ENCODE assay signal across 8 mouse cellular contexts in the genomic region with DNA sequence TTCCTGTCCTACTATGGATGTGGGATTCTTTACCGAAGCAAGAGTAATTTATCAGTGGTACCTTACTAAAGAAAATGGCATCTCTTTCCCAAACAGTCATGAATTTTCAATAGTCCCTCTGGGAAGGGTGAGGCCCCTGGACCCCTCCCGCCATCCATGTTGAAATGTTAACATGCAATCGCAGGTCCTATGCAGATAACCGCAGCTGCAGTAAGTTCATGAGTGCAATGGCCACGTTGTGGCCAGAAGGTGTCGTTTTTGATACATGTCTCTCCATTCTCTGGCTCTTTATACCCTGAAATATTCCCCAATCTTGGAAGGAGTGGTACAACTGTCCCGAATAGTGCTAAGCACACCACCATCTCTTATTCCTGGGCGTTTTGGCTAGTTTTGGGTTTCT. TPM values are rescaled to one million over a fixed set of nuclear protein-coding genes. Genes with fewer than 3 reads are reported as not detected.
DNase-seq lines count a peak whose midpoint lies in the region; ATAC-seq and TF ChIP-seq lines count a peak whose summit lies in the region.

No protein-coding gene starts in this region.

- no peak overlapping the region for H3K27ac ChIP-seq in heart, embryonic 11.5 days (ENCODE audit: low read depth, low read length)
- H3K27ac ChIP-seq in heart, embryonic 15.5 days: no peak overlapping the region; the same call in 1 of the 2 replicates
- H3K27ac ChIP-seq in liver, embryonic 14.5 days: peak overlapping the region; percentile 88
- H3K27ac ChIP-seq in thymus, adult 2 months (ENCODE audit: control insufficient read depth, insufficient read depth, low read length): no peak overlapping the region

- DNase-seq in heart, postnatal 4 days: no peak
- peak; percentile 77 for DNase-seq in MN1 (ENCODE audit: low spot score)
- DNase-seq in liver, embryonic 14.5 days (ENCODE audit: low read depth in 3 of 3, low spot score in 3 of 3): no peak
- DNase-seq in spleen, adult 18-20 months: no peak
- DNase-seq in gastrocnemius, postnatal 10 days: no peak
- no peak for DNase-seq in thymus, adult 2 months

- TF ChIP-seq POLR2A in thymus, adult 2 months (IDR thresholded peaks at IDR 0.05; ENCODE audit: control insufficient read depth, extremely low read depth, insufficient read depth, low read length, poor library complexity): no peak

- H3K4me3 ChIP-seq in heart, embryonic 11.5 days (ENCODE audit: low read depth, low read length): peak overlapping the region; percentile 67
- H3K4me3 ChIP-seq in heart, embryonic 15.5 days: peak overlapping the region; percentile 84
- H3K4me3 ChIP-seq in liver, embryonic 14.5 days (ENCODE audit: insufficient read depth in 1 of 2, low read depth in 2 of 2, low read length in 2 of 2): peak overlapping the region; percentile 90 to 91
- no peak overlapping the region for H3K4me3 ChIP-seq in thymus, adult 2 months (ENCODE audit: control insufficient read depth, insufficient read depth, low read length)

- H3K4me1 ChIP-seq in heart, embryonic 11.5 days (ENCODE audit: control insufficient read depth, insufficient read depth, low read length): peaks cover 7% of the 10 kb centered on the region; the same call in 1 of the 2 replicates
- peaks cover 18% of the 10 kb centered on the region for H3K4me1 ChIP-seq in heart, embryonic 15.5 days (replicated peaks)
- peaks cover 13% of the 10 kb centered on the region in 2 experiments for H3K4me1 ChIP-seq in liver, embryonic 14.5 days (replicated peaks; ENCODE audit: control insufficient read depth in 2 of 2, insufficient read depth in 2 of 2, low read length in 1 of 2)
- peaks cover 6% of the 10 kb centered on the region; the same call in 1 of the 2 replicates for H3K4me1 ChIP-seq in thymus, adult 2 months (replicated peaks; ENCODE audit: control insufficient read depth, insufficient read depth, low read length)

- H3K27me3 ChIP-seq in heart, embryonic 11.5 days (ENCODE audit: control insufficient read depth, insufficient read depth, low read length): no peaks in the 10 kb centered on the region
- no peaks in the 10 kb centered on the region for H3K27me3 ChIP-seq in heart, embryonic 15.5 days
- no peaks in the 10 kb centered on the region for H3K27me3 ChIP-seq in liver, embryonic 14.5 days (ENCODE audit: control insufficient read depth, insufficient read depth, low read length)
- no peaks in the 10 kb centered on the region for H3K27me3 ChIP-seq in thymus, adult 2 months (ENCODE audit: control insufficient read depth, insufficient read depth, low read length)

- ATAC-seq in heart, embryonic 11.5 days (replicated peaks; ENCODE audit: insufficient number of reproducible peaks, low FRiP score, low TSS enrichment): no peak
- no peak for ATAC-seq in heart, embryonic 15.5 days (replicated peaks; ENCODE audit: insufficient number of reproducible peaks, insufficient read depth, low FRiP score, low read depth)
- ATAC-seq in liver, embryonic 14.5 days (ENCODE audit: insufficient read depth): no peak

- no peak for TF ChIP-seq EP300 in liver, embryonic 14.5 days (IDR thresholded peaks at IDR 0.05; ENCODE audit: low read depth)

- H3K4me2 ChIP-seq in heart, embryonic 11.5 days: peak overlapping the region; percentile 93
- peak overlapping the region; percentile 89 for H3K4me2 ChIP-seq in heart, embryonic 15.5 days
- peak overlapping the region; percentile 90 for H3K4me2 ChIP-seq in liver, embryonic 14.5 days (ENCODE audit: low read depth)

- H3K36me3 ChIP-seq in heart, embryonic 11.5 days (ENCODE audit: control insufficient read depth, insufficient read depth, low read length): peaks cover 3% of the 10 kb centered on the region
- H3K36me3 ChIP-seq in heart, embryonic 15.5 days: peaks cover 24% of the 10 kb centered on the region
- peaks cover 24% of the 10 kb centered on the region for H3K36me3 ChIP-seq in liver, embryonic 14.5 days (replicated peaks; ENCODE audit: control insufficient read depth, insufficient read depth, low read depth)
- peaks cover 23% of the 10 kb centered on the region for H3K36me3 ChIP-seq in thymus, adult 2 months (ENCODE audit: control insufficient read depth, insufficient read depth, low read length)

- H3K9ac ChIP-seq in heart, embryonic 11.5 days (ENCODE audit: low read depth, low read length): peak overlapping the region; percentile 91
- H3K9ac ChIP-seq in heart, embryonic 15.5 days: no peak overlapping the region
- peak overlapping the region; percentile 97; the same call in 1 of the 2 replicates for H3K9ac ChIP-seq in liver, embryonic 14.5 days (replicated peaks)

- TF ChIP-seq CTCF in liver, embryonic 14.5 days (IDR thresholded peaks at IDR 0.05; ENCODE audit: low read depth): peak; percentile 46
- no peak for TF ChIP-seq CTCF in thymus, adult 2 months (IDR thresholded peaks at IDR 0.05; ENCODE audit: borderline replicate concordance, control insufficient read depth, extremely low read depth, insufficient read depth, low read length, poor library complexity)

- WGBS in heart, embryonic 11.5 days (ENCODE audit: insufficient replicate concordance): 53% methylated on average over 8 of the region's 8 CpGs
- WGBS in heart, embryonic 15.5 days: 50% methylated on average over 8 of the region's 8 CpGs
- 48% methylated on average over 8 of the region's 8 CpGs for WGBS in liver, embryonic 14.5 days (ENCODE audit: insufficient replicate concordance)
- 74% methylated on average over 8 of the region's 8 CpGs for WGBS in thymus, adult 2 months

- H3K9me3 ChIP-seq in heart, embryonic 11.5 days (replicated peaks; ENCODE audit: control insufficient read depth, low read length): no peaks in the 10 kb centered on the region
- H3K9me3 ChIP-seq in heart, embryonic 15.5 days (replicated peaks): no peaks in the 10 kb centered on the region
- no peaks in the 10 kb centered on the region for H3K9me3 ChIP-seq in liver, embryonic 14.5 days (ENCODE audit: control insufficient read depth, low read length)

RNA-seq across cellular contexts. Expression of a gene that starts 0.8 kb away (rescaled TPM):
- polyA plus RNA-seq in heart, embryonic 11.5 days (2014; fragmentation: Nextera tagmentation; extraction: Ambion mirVana): 66.4 and 75.9 TPM in 2 replicates
- total RNA-seq in heart, postnatal 4 days (2021): 10 to 100 TPM; 38.9 to 41.0 TPM
- 37.5 and 43.6 TPM in 2 replicates for polyA plus RNA-seq in heart, embryonic 15.5 days (2015; fragmentation: Nextera tagmentation; extraction: Ambion mirVana)
- polyA plus RNA-seq in liver, embryonic 14.5 days (2012; rRNA removed): 23.6 and 36.1 TPM in 2 replicates
- 42.0 and 48.7 TPM in 2 replicates for polyA plus RNA-seq in liver, embryonic 14.5 days (2014; fragmentation: Nextera tagmentation; extraction: Ambion mirVana)
- total RNA-seq in gastrocnemius, postnatal 10 days (2021): 10 to 100 TPM; 24.5 to 25.2 TPM
- 41.6 and 43.3 TPM in 2 replicates for polyA plus RNA-seq in thymus, adult 2 months (2012; rRNA removed)

RNA-seq across cellular contexts. Expression of a gene that starts 13.4 kb away (rescaled TPM):
- not detected in 2 replicates for polyA plus RNA-seq in heart, embryonic 11.5 days (2014; fragmentation: Nextera tagmentation; extraction: Ambion mirVana)
- not detected for total RNA-seq in heart, postnatal 4 days (2021)
- not detected in 2 replicates for polyA plus RNA-seq in heart, embryonic 15.5 days (2015; fragmentation: Nextera tagmentation; extraction: Ambion mirVana)
- not detected in 2 replicates for polyA plus RNA-seq in liver, embryonic 14.5 days (2012; rRNA removed)
- polyA plus RNA-seq in liver, embryonic 14.5 days (2014; fragmentation: Nextera tagmentation; extraction: Ambion mirVana): not detected in 2 replicates
- not detected for total RNA-seq in gastrocnemius, postnatal 10 days (2021)
- polyA plus RNA-seq in thymus, adult 2 months (2012; rRNA removed): not detected in 2 replicates

RNA-seq across cellular contexts. Expression of a gene that starts 57.0 kb away (rescaled TPM):
- 65.0 and 75.3 TPM in 2 replicates for polyA plus RNA-seq in heart, embryonic 11.5 days (2014; fragmentation: Nextera tagmentation; extraction: Ambion mirVana)
- 10 to 100 TPM; 23.5 to 24.2 TPM for total RNA-seq in heart, postnatal 4 days (2021)
- polyA plus RNA-seq in heart, embryonic 15.5 days (2015; fragmentation: Nextera tagmentation; extraction: Ambion mirVana): 80.7 and 124 TPM in 2 replicates
- polyA plus RNA-seq in liver, embryonic 14.5 days (2012; rRNA removed): 93.4 and 95.5 TPM in 2 replicates
- polyA plus RNA-seq in liver, embryonic 14.5 days (2014; fragmentation: Nextera tagmentation; extraction: Ambion mirVana): 255 and 323 TPM in 2 replicates
- total RNA-seq in gastrocnemius, postnatal 10 days (2021): 10 to 100 TPM; 34.9 to 50.6 TPM
- 301 and 482 TPM in 2 replicates for polyA plus RNA-seq in thymus, adult 2 months (2012; rRNA removed)
